Mouse (Mus musculus) macrophage (primary cell): Measurements from ENCODE around the gene Zfp346. TPM values are rescaled to one million over a fixed set of nuclear protein-coding genes. Genes with fewer than 3 reads are reported as not detected.

ENCODE experiments used
- H3K27ac ChIP-seq: fragments of 350-480 bp; formaldehyde crosslinking; 2 replicates; pipeline ENCODE4 v1.9.0; 2021
- H3K36me3 ChIP-seq: fragments of 350-480 bp; formaldehyde crosslinking; 2 replicates; pipeline ENCODE4 v1.9.0; 2021; ENCODE audit errors: inconsistent target
- H3K4me3 ChIP-seq: fragments of 350-480 bp; formaldehyde crosslinking; 2 replicates; pipeline ENCODE4 v1.9.0; 2021; ENCODE audit errors: inconsistent target
- H3K79me2 ChIP-seq: fragments of 350-480 bp; formaldehyde crosslinking; 2 replicates; pipeline ENCODE4 v1.9.0; 2021; ENCODE audit errors: inconsistent target
- whole genome bisulfite sequencing: methylation state at CpG from one replicate; pipeline ENCODE4 v1.1.7; 2026; ENCODE audit warnings: inconsistent platforms; ENCODE audit not compliant: missing documents; 5-methylcytosine and 5-hydroxymethylcytosine counted together
- polyA plus RNA-seq: library from polyadenylated mRNA; stranded (reverse); fragments of 250-400 nt; gene quantifications from 3 replicates; pipeline ENCODE4 v1.2.4, GENCODE M21; 2018; ENCODE audit warnings: inconsistent platforms

Zfp346 gene
- polyA plus RNA-seq, 1 experiment from 2014 or later, result 9.8 TPM

DNA sequence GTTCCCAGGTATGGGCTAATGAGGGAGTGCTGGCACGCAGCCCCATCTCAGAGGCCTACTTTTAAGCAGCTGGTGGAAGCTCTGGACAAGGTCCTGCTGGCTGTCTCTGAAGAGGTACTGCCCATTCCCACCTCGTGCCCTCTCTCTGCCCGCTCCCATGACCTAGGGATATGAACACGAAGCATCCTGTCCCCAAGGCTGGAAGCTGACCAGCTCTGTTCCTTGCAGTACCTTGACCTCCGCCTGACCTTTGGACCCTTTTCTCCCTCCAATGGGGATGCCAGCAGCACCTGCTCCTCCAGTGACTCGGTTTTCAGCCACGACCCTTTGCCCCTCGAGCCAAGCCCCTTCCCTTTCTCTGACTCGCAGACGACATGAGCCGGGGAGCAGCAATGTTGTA lies 62.7 kb downstream of the Zfp346 start:
- WGBS, result 92% methylated on average over 11 of the region's 11 CpGs

DNA sequence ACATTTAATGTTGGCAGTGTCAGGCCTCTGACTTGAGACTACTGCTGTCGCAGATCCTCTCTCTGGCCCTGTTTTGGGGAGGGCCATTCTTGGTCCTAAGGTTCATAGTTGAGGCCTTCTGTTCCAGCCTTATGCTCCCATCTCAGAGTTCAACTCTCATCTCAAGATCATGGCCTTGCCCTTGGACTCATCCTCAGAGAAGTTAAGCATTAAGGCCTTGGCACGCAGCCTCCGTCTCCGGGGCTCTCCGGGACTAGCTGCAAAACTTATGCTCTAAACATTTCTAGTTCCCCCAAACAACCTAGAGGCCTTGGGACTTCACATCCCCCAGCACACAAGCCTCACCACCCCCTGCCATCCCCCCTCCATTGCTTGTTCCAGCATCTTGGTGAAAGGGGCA lies 63.1 kb downstream of the Zfp346 start:
- H3K36me3 ChIP-seq, result no peaks in the 10 kb centered on the region
- H3K27ac ChIP-seq, result no peak overlapping the region
- H3K79me2 ChIP-seq, result no peaks in the 10 kb centered on the region
- no peak overlapping the region for H3K4me3 ChIP-seq
- WGBS, result 100% methylated on average over 5 of the region's 5 CpGs

More for the DNA sequence above, 62.7 kb downstream of the Zfp346 start:
- Histone ChIP-seq H3K79me2 (no peaks in the 10 kb centered on the region), H3K36me3 (no peaks in the 10 kb centered on the region), H3K4me3 (no peak overlapping the region), H3K27ac (no peak overlapping the region)

DNA sequence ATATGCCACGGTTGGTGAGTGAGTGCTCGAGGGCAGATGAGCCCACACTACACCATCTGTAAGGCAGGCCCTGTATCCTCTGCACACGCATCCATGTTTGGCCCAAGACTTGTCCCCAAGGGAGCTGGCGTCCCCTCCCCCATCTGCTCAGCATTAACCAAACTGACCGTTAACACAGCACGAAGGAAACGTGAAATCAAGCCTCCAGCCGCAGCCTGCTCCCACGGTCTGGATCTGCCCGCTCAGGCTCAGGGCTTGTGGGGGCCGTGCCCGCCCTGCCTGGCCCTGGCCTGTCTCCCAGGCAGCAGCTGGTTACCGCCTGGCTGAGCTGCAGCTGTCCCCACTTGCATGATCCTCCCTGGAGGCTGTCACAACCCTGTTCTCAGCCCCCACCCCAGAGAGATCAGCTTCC lies 63.9 kb downstream of the Zfp346 start:
- Histone ChIP-seq H3K36me3 (no peaks in the 10 kb centered on the region), H3K4me3 (no peak overlapping the region), H3K79me2 (no peaks in the 10 kb centered on the region), H3K27ac (no peak overlapping the region)
- WGBS, result 87% methylated on average over 11 of the region's 13 CpGs

DNA sequence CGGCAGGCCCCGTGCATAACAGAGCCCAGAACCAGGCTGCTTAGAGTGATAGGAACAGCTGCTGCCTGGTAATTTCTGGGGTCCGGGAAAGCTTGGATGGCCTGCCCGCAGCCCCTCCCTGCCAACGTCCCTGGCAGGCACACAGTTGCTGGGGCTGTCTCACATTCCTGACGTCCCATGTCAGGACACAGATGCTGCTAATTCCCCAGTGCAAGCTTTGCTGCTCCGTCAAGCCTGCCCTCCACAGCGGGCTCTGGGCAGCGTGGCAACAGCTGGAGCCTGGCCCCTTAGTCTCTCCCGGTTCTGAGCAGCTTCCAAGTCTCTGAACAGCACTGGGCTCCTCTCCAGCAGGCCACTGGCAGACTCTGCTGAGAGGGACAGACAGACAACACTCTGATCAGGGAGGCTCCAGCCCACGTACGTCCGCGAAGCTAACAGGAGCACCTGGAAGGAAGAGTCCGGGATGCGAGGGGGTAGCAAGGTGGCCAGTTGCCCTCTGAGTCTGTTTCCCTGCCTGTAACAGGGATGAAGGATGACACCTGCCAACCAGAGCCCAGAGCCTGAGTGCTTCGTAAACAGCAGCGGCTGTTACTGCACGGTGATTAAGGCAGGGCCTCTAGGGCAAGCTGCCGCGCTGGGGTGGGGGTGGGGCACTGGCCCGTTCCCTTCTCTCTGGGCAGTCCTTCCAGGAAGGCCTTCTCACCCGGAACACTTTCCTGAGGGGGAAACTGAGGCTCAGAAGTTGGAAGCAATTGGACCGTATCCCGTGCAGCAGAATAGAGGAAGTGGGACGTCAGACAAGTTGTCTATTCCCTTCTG lies 66.6 kb downstream of the Zfp346 start:
- Histone ChIP-seq H3K79me2 (no peaks in the 10 kb centered on the region), H3K27ac (no peak overlapping the region), H3K4me3 (no peak overlapping the region), H3K36me3 (no peaks in the 10 kb centered on the region)
- 43% methylated on average over 26 of the region's 26 CpGs for WGBS

DNA sequence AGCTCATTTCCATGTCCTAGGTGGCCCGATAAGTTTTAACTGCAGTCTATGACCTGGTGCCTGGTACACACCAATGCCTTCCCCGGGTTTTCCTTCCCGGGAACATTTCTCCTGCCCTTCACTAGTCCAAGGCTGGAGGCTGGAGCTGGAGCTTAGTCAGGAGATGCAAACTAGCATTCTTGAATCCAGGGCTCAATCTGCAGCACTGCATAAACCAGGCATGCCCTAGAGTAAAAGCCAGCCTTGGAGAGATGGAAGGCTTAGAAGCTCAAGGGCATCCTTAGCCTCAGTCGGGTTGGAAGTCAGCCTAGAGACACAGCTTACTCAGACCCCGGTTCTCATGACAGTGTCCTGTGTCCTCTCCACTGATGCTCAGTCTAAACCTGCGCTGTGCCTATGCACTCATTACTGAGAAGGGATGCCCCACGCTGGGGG lies 67.2 kb downstream of the Zfp346 start:
- no peaks in the 10 kb centered on the region for H3K79me2 ChIP-seq
- no peaks in the 10 kb centered on the region for H3K36me3 ChIP-seq
- 35% methylated on average over 6 of the region's 7 CpGs for WGBS
- H3K27ac ChIP-seq, result no peak overlapping the region
- H3K4me3 ChIP-seq, result no peak overlapping the region

DNA sequence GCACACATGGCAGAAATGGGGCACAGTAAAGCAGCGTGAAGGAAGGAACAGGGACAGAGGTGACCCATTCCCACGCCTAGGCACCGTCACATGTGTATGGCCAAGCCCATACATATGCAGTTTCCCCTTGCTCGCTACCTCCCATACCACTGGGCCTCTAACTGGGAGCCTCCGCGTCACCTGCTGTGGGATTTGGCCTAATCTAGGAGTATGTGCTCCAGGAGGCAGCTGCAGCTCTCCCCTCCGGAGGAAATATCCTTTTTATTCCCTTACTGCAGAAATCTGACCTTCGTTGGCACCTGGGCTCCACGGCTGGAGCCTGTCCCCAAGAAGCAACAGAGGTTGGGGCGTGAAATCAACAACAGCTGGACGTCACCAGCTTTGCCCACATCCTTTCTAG lies 69.2 kb downstream of the Zfp346 start:
- Histone ChIP-seq H3K79me2 (no peaks in the 10 kb centered on the region), H3K36me3 (no peaks in the 10 kb centered on the region), H3K27ac (no peak overlapping the region), H3K4me3 (no peak overlapping the region)
- WGBS, result 87% methylated on average over 11 of the region's 11 CpGs

DNA sequence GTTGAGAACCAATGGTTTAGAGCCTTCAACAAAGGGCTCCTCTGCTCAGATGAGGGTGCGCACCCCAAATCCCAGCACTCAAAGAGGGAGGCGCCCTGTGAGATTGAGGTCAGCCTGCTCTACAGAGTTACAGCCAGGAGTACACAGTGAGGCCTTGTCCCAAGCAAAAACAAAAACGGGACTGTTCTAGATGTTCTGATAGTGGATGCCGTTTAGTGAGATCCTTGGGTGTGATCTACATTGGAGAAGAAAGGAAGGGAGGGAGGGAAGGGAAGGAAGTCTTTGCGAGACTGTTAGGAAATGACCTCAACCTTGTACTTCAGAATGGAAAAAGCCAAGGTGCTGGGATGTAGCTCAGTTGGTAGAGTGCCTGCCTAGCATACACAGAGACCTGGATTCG lies 71.2 kb downstream of the Zfp346 start:
- no peaks in the 10 kb centered on the region for H3K36me3 ChIP-seq
- 65% methylated on average over 6 of the region's 6 CpGs for WGBS
- H3K27ac ChIP-seq, result no peak overlapping the region

DNA sequence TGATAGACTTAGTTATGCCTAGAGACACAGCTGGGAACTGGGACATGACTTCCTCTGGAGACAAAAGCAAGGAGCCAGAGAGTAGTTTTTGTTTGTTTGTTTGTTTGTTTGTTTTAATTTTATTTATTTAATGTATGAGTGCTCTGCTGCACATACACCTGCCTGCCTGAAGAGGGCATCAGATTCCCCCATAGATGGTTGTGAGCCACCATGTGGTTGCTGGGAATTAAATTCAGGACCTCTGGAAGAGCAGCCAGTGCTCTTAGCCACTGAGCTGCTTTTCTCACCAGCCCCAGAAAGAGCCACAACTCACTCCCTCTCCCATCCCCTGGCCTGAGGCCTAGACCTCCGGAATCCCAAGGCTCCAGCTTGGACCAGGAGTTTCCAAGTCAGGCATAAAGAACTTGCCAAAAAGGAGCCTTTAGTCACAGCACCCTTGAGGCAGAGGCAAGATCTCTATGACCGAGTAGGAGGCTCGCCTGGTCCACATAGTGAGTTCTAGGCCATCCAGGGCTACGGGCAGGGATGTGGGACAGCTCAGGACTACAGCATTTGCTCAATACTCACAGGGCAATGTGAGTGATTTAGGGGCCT lies 72.9 kb downstream of the Zfp346 start:
- H3K27ac ChIP-seq, result no peak overlapping the region
- 90% methylated on average over 4 of the region's 4 CpGs for WGBS
- no peaks in the 10 kb centered on the region for H3K36me3 ChIP-seq
- H3K79me2 ChIP-seq, result no peaks in the 10 kb centered on the region
- no peak overlapping the region for H3K4me3 ChIP-seq

More for the DNA sequence above, 71.2 kb downstream of the Zfp346 start:
- H3K79me2 ChIP-seq, result no peaks in the 10 kb centered on the region
- H3K4me3 ChIP-seq, result no peak overlapping the region

DNA sequence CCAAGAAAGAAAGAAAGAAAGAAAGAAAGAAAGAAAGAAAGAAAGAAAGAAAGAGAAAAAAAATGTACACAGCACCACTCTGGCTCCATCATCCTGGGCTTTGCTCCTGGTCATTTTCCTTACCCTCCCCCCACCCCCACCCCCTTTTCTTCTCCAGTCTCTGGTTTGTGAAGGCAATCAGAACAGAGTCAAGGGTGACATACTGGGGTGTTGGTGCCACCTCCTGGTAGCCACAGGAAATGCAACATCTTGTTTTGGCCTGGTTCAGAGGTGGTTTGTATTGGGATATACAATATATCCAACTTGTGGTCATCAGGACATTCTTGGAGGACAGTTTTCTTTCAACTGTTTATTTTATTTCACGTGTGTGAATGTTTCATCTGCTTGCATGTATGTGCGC lies 73.4 kb downstream of the Zfp346 start:
- 50% methylated on average over 2 of the region's 2 CpGs for WGBS
- Histone ChIP-seq H3K27ac (no peak overlapping the region), H3K36me3 (no peaks in the 10 kb centered on the region)

DNA sequence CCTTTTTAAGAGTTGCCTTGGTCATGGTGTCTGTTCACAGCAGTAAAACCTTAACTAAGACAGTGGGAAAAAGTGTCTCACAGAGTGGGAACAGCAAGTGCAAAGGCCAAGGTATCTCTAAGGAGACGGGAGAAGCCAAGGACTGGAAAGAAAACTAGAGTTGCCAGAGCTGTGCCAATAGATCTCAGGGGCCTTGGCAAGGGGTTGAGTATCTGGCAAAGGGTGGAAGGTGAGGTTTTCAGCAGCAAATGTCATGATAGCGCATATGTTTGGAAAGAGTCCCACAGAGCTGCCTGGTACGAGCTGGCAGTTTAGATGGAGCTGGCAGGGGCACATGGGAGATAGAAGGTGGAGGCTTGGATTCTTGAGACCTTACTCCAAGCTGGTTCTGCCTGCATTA lies 74.5 kb downstream of the Zfp346 start:
- Histone ChIP-seq H3K79me2 (no peaks in the 10 kb centered on the region), H3K36me3 (no peaks in the 10 kb centered on the region), H3K4me3 (no peak overlapping the region), H3K27ac (no peak overlapping the region)
- whole genome bisulfite sequencing, result 97% methylated on average over 3 of the region's 3 CpGs

More for the DNA sequence above, 73.4 kb downstream of the Zfp346 start:
- H3K4me3 ChIP-seq, result no peak overlapping the region
- H3K79me2 ChIP-seq, result no peaks in the 10 kb centered on the region

DNA sequence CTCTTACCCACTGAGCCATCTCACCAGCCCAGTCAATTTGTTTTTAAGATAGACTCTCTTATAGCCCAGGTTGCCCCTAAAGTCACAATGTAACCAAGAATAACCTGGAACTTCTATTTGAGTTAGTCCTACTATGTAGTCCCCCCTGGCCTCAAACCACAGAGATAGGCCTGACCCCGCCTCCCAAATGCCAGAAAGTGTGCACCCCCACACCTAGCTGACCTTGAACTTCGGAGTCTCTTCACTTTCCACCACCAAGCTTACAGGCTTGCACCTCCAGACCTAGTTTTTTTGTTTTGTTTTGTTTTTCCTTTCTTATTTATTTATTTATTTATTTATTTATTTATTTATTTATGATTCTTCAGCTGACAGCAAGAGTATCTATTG lies 76.7 kb downstream of the Zfp346 start:
- Histone ChIP-seq H3K27ac (peak overlapping the region; percentile 84), H3K36me3 (no peaks in the 10 kb centered on the region), H3K4me3 (peak overlapping the region; percentile 54), H3K79me2 (no peaks in the 10 kb centered on the region)
- WGBS, result 95% methylated on average over 2 of the region's 2 CpGs

DNA sequence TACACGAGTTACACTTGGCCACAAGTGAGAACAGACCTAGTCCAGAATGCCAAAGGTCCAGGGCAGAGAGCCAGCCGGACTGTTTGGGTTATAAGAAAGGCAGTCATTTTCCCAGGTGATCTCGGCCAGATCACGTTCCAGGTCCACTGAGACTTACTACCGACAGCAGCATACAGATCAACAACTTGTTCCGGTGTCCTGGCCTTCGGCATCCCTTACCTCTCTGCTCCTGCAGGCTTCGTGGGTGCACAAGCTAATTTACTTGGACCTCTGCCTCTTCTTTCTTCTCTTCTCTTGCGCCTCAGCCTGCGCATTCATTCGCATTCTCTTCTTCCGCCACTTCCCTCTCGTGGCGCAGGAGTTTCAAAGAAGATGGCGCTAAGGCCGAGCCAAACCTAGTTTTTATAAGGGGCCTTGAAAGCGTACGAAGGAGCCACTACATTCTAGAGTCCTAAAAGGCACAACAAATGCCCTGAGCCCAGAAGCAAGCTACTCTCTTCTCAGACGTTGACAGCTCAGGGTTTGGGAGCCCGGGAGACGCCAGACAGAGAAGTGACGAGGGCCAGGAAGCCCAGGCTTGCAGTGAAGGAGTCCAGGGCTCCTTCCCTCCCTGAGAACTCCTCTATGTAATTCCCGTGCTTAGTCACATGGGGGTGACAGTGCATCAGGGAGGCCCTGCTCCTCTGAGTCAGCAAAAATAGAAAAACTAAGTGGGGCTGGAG lies 77.2 kb downstream of the Zfp346 start:
- peak overlapping the region; percentile 84 for H3K27ac ChIP-seq
- no peaks in the 10 kb centered on the region for H3K79me2 ChIP-seq
- no peaks in the 10 kb centered on the region for H3K36me3 ChIP-seq
- 4% methylated on average over 23 of the region's 23 CpGs for WGBS
- H3K4me3 ChIP-seq, result peak overlapping the region; percentile 54

DNA sequence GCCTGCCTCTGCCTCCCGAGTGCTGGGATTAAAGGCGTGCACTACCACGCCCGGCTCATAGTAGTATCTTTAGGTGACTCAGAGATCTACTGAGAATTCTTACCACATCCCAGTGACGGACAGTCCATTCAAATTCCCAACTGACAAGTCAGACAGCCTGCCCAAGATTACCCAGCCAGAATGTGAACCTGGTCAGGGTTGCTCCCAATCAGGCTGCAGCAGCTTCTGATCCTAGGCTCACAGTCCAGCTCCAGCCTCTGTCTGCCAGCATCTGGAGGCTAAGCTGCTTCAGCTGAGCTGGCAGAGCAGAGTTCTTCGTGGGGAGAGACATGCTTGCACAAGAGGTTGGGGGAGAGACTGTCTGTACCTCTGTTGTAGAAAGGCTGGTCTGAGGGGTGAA lies 78.3 kb downstream of the Zfp346 start:
- no peak overlapping the region for H3K4me3 ChIP-seq
- 82% methylated on average over 6 of the region's 6 CpGs for WGBS
- no peaks in the 10 kb centered on the region for H3K79me2 ChIP-seq
- no peaks in the 10 kb centered on the region for H3K36me3 ChIP-seq
- H3K27ac ChIP-seq, result no peak overlapping the region
